In genomic region chr7:24361001-24361400, GRCm38 (mm10) we compare ENCODE assay signal across 19 mouse cellular contexts. TPM values are rescaled to one million over a fixed set of nuclear protein-coding genes. Genes with fewer than 3 reads are reported as not detected.
DNase-seq lines count a peak whose midpoint lies in the region; ATAC-seq and TF ChIP-seq lines count a peak whose summit lies in the region.
"Had no signal": no experiment of that assay in that cellular context is flagged by ENCODE, and none has a peak within 500 bp of the region (broad histone marks: within the 10 kb centered on the region; RNA-seq: fewer than 3 reads in every experiment).

No protein-coding gene starts in this region.

- H3K9me3 ChIP-seq in liver, postnatal 0 days (ENCODE audit: low read length), result no peaks in the 10 kb centered on the region
- H3K9me3 ChIP-seq in liver, embryonic 12.5 days (replicated peaks), result peaks cover 3% of the 10 kb centered on the region; the same call in 1 of the 2 replicates
- no peaks in the 10 kb centered on the region for H3K9me3 ChIP-seq in ES-Bruce4 (replicated peaks; ENCODE audit: control insufficient read depth, insufficient read depth, low read length, poor library complexity, severe bottlenecking)
- no peaks in the 10 kb centered on the region for H3K9me3 ChIP-seq in neural tube, embryonic 15.5 days (replicated peaks)

- H3K4me2 ChIP-seq in liver, postnatal 0 days (ENCODE audit: low read depth, low read length), result no peak overlapping the region
- no peak overlapping the region for H3K4me2 ChIP-seq in liver, embryonic 12.5 days
- no peak overlapping the region for H3K4me2 ChIP-seq in neural tube, embryonic 15.5 days

- no peaks in the 10 kb centered on the region for H3K27me3 ChIP-seq in liver, postnatal 0 days (ENCODE audit: insufficient read depth, low read length)
- peaks cover 21% of the 10 kb centered on the region for H3K27me3 ChIP-seq in liver, embryonic 12.5 days (replicated peaks)
- H3K27me3 ChIP-seq in ES-Bruce4 (ENCODE audit: control insufficient read depth, insufficient read depth, low read length, poor library complexity, severe bottlenecking), result no peaks in the 10 kb centered on the region
- H3K27me3 ChIP-seq in small intestine, adult 2 months (ENCODE audit: control insufficient read depth, insufficient read depth, low read length), result no peaks in the 10 kb centered on the region
- H3K27me3 ChIP-seq in neural tube, embryonic 15.5 days (replicated peaks), result no peaks in the 10 kb centered on the region; the same call in 1 of the 2 replicates

- no peak for TF ChIP-seq EP300 in liver, postnatal 0 days (IDR thresholded peaks at IDR 0.05; ENCODE audit: low read depth)
- no peak for TF ChIP-seq EP300 in ES-Bruce4 (IDR thresholded peaks at IDR 0.05; ENCODE audit: insufficient read depth, low read depth, low read length)

- no peak overlapping the region for H3K27ac ChIP-seq in liver, postnatal 0 days (ENCODE audit: low read depth)
- H3K27ac ChIP-seq in liver, embryonic 12.5 days, result no peak overlapping the region
- no peak overlapping the region for H3K27ac ChIP-seq in ES-Bruce4 (ENCODE audit: insufficient read depth, low read length)
- H3K27ac ChIP-seq in small intestine, adult 2 months (ENCODE audit: insufficient read depth, low read depth, low read length), result no peak overlapping the region
- H3K27ac ChIP-seq in neural tube, embryonic 15.5 days (replicated peaks), result no peak overlapping the region

- TF ChIP-seq CTCF in liver, postnatal 0 days (IDR thresholded peaks at IDR 0.05; ENCODE audit: low read depth), result peak; percentile 56
- TF ChIP-seq CTCF in ES-Bruce4 (IDR thresholded peaks at IDR 0.05; ENCODE audit: low read depth, low read length), result peak; percentile 34
- TF ChIP-seq CTCF in small intestine, adult 2 months (IDR thresholded peaks at IDR 0.05; ENCODE audit: extremely low read depth, insufficient read length, insufficient replicate concordance, low read depth, low read length), result peak; percentile 17; the same call in 1 of the 2 replicates

- WGBS in liver, postnatal 0 days (ENCODE audit: insufficient replicate concordance), result 64% methylated on average over 4 of the region's 4 CpGs
- 49% methylated on average over 4 of the region's 4 CpGs for WGBS in liver, embryonic 12.5 days (ENCODE audit: insufficient replicate concordance)
- whole genome bisulfite sequencing in small intestine, adult 2 months, result 63% methylated on average over 4 of the region's 4 CpGs
- WGBS in neural tube, embryonic 15.5 days, result 67% methylated on average over 4 of the region's 4 CpGs

- H3K9ac ChIP-seq in liver, postnatal 0 days (replicated peaks), result no peak overlapping the region
- no peak overlapping the region for H3K9ac ChIP-seq in liver, embryonic 12.5 days
- no peak overlapping the region for H3K9ac ChIP-seq in ES-Bruce4 (ENCODE audit: low read depth, poor library complexity, severe bottlenecking)
- H3K9ac ChIP-seq in neural tube, embryonic 15.5 days (replicated peaks), result no peak overlapping the region

- peaks cover 4% of the 10 kb centered on the region for H3K4me1 ChIP-seq in liver, postnatal 0 days (ENCODE audit: insufficient read depth)
- H3K4me1 ChIP-seq in liver, embryonic 12.5 days, result peaks cover 33% of the 10 kb centered on the region
- H3K4me1 ChIP-seq in ES-Bruce4 (ENCODE audit: control insufficient read depth, insufficient read depth, low read length), result no peaks in the 10 kb centered on the region
- peaks cover 14% of the 10 kb centered on the region for H3K4me1 ChIP-seq in small intestine, adult 2 months (ENCODE audit: control insufficient read depth, insufficient read depth, insufficient read length, low read length)
- H3K4me1 ChIP-seq in neural tube, embryonic 15.5 days, result no peaks in the 10 kb centered on the region

- no peak for ATAC-seq in liver, postnatal 0 days
- ATAC-seq in liver, embryonic 12.5 days, result no peak
- no peak for ATAC-seq in neural tube, embryonic 15.5 days (ENCODE audit: low FRiP score)
- ATAC-seq: midbrain, embryonic 16.5 days had no signal

- H3K4me3 ChIP-seq in liver, postnatal 0 days (ENCODE audit: low read depth, low read length), result no peak overlapping the region
- no peak overlapping the region for H3K4me3 ChIP-seq in liver, embryonic 12.5 days
- no peak overlapping the region for H3K4me3 ChIP-seq in ES-Bruce4 (ENCODE audit: low read depth, low read length)
- H3K4me3 ChIP-seq in small intestine, adult 2 months (ENCODE audit: low read depth, low read length), result no peak overlapping the region
- H3K4me3 ChIP-seq in neural tube, embryonic 15.5 days (replicated peaks), result no peak overlapping the region
- H3K4me3 ChIP-seq: erythroblast, embryonic 14.5 days had no signal

- no peaks in the 10 kb centered on the region for H3K36me3 ChIP-seq in liver, postnatal 0 days (replicated peaks; ENCODE audit: insufficient read depth, low read length)
- no peaks in the 10 kb centered on the region for H3K36me3 ChIP-seq in liver, embryonic 12.5 days
- no peaks in the 10 kb centered on the region for H3K36me3 ChIP-seq in ES-Bruce4 (ENCODE audit: control insufficient read depth, insufficient read depth, low read length, poor library complexity, severe bottlenecking)
- no peaks in the 10 kb centered on the region for H3K36me3 ChIP-seq in small intestine, adult 2 months (ENCODE audit: control insufficient read depth, insufficient read depth, low read length)
- H3K36me3 ChIP-seq in neural tube, embryonic 15.5 days, result no peaks in the 10 kb centered on the region

- peak; percentile 45 for DNase-seq in liver, postnatal 0 days
- peak; percentile 81 for DNase-seq in ZHBTc4 (ENCODE audit: low read depth, low spot score)
- DNase-seq in adrenal gland, postnatal 36 days, result no peak
- DNase-seq: adrenal gland, adult 8-10 months; heart, adult 11 months; kidney, adult 18-20 months; liver; lung, postnatal 4 days had no signal

- TF ChIP-seq POLR2A in ES-Bruce4 (IDR thresholded peaks at IDR 0.05; ENCODE audit: insufficient read depth, low read length), result no peak
- no peak for TF ChIP-seq POLR2A in small intestine, adult 2 months (IDR thresholded peaks at IDR 0.05; ENCODE audit: low read depth, low read length)

RNA-seq across cellular contexts. Expression of gene Kcnn4, which starts 9.1 kb away (rescaled TPM):
- polyA plus RNA-seq in liver, postnatal 0 days (2015; fragmentation: Nextera tagmentation; extraction: Ambion mirVana), result 41.0 and 41.9 TPM in 2 replicates
- polyA plus RNA-seq in liver, embryonic 12.5 days (2016; fragmentation: Nextera tagmentation; extraction: Ambion mirVana), result 159 and 161 TPM in 2 replicates
- polyA plus RNA-seq in ES-Bruce4 (2011; ENCODE audit: insufficient read depth, insufficient read length, low read depth, missing spikeins), result 1.4 and 1.8 TPM in 2 replicates
- polyA plus RNA-seq in small intestine, adult 2 months (2012; rRNA removed), result 61.9 and 95.5 TPM in 2 replicates
- polyA plus RNA-seq in neural tube, embryonic 15.5 days (2015; fragmentation: Nextera tagmentation; extraction: Ambion mirVana), result 3.0 and 11.2 TPM in 2 replicates
- total RNA-seq in adrenal gland, postnatal 36 days (2021), result 1 to 10 TPM in 1 of 2 experiments, under 1 TPM in 1; 0.79 to 1.3 TPM

RNA-seq across cellular contexts. Expression of gene Lypd5, which starts 12.0 kb away (rescaled TPM):
- polyA plus RNA-seq in liver, postnatal 0 days (2015; fragmentation: Nextera tagmentation; extraction: Ambion mirVana), result 0.06 TPM in 1 of 2 replicates, not detected in the other
- polyA plus RNA-seq in liver, embryonic 12.5 days (2016; fragmentation: Nextera tagmentation; extraction: Ambion mirVana), result not detected in 2 replicates
- polyA plus RNA-seq in ES-Bruce4 (2011; ENCODE audit: insufficient read depth, insufficient read length, low read depth, missing spikeins), result not detected in 2 replicates
- 0.06 TPM in 1 of 2 replicates, not detected in the other for polyA plus RNA-seq in small intestine, adult 2 months (2012; rRNA removed)
- polyA plus RNA-seq in neural tube, embryonic 15.5 days (2015; fragmentation: Nextera tagmentation; extraction: Ambion mirVana), result 0.06 TPM in 1 of 2 replicates, not detected in the other
- not detected for total RNA-seq in adrenal gland, postnatal 36 days (2021)
- total RNA-seq: adrenal gland, adult 8-10 months; heart, postnatal 25 days; layer of hippocampus, adult 18-20 months; neutrophil, adult 5-6 weeks had no signal
- polyA plus RNA-seq: cortical plate, adult 2 months; erythroblast, embryonic 14.5 days; midbrain, embryonic 16.5 days had no signal

RNA-seq across cellular contexts. Expression of gene Tescl, which starts 27.3 kb away (rescaled TPM):
- not detected in 2 replicates for polyA plus RNA-seq in liver, postnatal 0 days (2015; fragmentation: Nextera tagmentation; extraction: Ambion mirVana)
- not detected in 2 replicates for polyA plus RNA-seq in liver, embryonic 12.5 days (2016; fragmentation: Nextera tagmentation; extraction: Ambion mirVana)
- polyA plus RNA-seq in ES-Bruce4 (2011; ENCODE audit: insufficient read depth, insufficient read length, low read depth, missing spikeins), result not detected in 2 replicates
- polyA plus RNA-seq in small intestine, adult 2 months (2012; rRNA removed), result 0.15 TPM in 1 of 2 replicates, not detected in the other
- 0.24 and 0.29 TPM in 2 replicates for polyA plus RNA-seq in neural tube, embryonic 15.5 days (2015; fragmentation: Nextera tagmentation; extraction: Ambion mirVana)
- under 1 TPM; 0.36 to 0.56 TPM for total RNA-seq in adrenal gland, postnatal 36 days (2021)
- total RNA-seq: heart, postnatal 25 days; layer of hippocampus, adult 18-20 months; left cerebral cortex, postnatal 10 days; neutrophil, adult 5-6 weeks had no signal
- polyA plus RNA-seq: erythroblast, embryonic 14.5 days had no signal

RNA-seq across cellular contexts. Expression of gene Smg9, which starts 38.4 kb away (rescaled TPM):
- polyA plus RNA-seq in liver, postnatal 0 days (2015; fragmentation: Nextera tagmentation; extraction: Ambion mirVana), result 8.2 and 8.7 TPM in 2 replicates
- polyA plus RNA-seq in liver, embryonic 12.5 days (2016; fragmentation: Nextera tagmentation; extraction: Ambion mirVana), result 22.9 and 23.5 TPM in 2 replicates
- polyA plus RNA-seq in ES-Bruce4 (2011; ENCODE audit: insufficient read depth, insufficient read length, low read depth, missing spikeins), result 25.5 and 37.9 TPM in 2 replicates
- 29.9 and 54.2 TPM in 2 replicates for polyA plus RNA-seq in small intestine, adult 2 months (2012; rRNA removed)
- 34.4 and 38.3 TPM in 2 replicates for polyA plus RNA-seq in neural tube, embryonic 15.5 days (2015; fragmentation: Nextera tagmentation; extraction: Ambion mirVana)
- 10 to 100 TPM; 17.8 to 21.1 TPM for total RNA-seq in adrenal gland, postnatal 36 days (2021)

RNA-seq across cellular contexts. Expression of gene Zfp94, which starts 44.5 kb away (rescaled TPM):
- 1.8 and 2.2 TPM in 2 replicates for polyA plus RNA-seq in liver, postnatal 0 days (2015; fragmentation: Nextera tagmentation; extraction: Ambion mirVana)
- 3.0 and 3.6 TPM in 2 replicates for polyA plus RNA-seq in liver, embryonic 12.5 days (2016; fragmentation: Nextera tagmentation; extraction: Ambion mirVana)
- polyA plus RNA-seq in ES-Bruce4 (2011; ENCODE audit: insufficient read depth, insufficient read length, low read depth, missing spikeins), result 4.7 and 5.3 TPM in 2 replicates
- polyA plus RNA-seq in small intestine, adult 2 months (2012; rRNA removed), result 0.84 and 1.5 TPM in 2 replicates
- 20.0 and 20.2 TPM in 2 replicates for polyA plus RNA-seq in neural tube, embryonic 15.5 days (2015; fragmentation: Nextera tagmentation; extraction: Ambion mirVana)
- 1 to 10 TPM; 3.1 to 4.0 TPM for total RNA-seq in adrenal gland, postnatal 36 days (2021)

Comparison
In these comparisons a context has a peak if more than half of its experiments do, and no peak if none do; other contexts are left out.
1. DNase-seq: peak in liver, postnatal 0 days (single experiment) and ZHBTc4 (single experiment); none in adrenal gland, postnatal 36 days (0 of 2).
2. Peak in every context shown above with its lines, with median percentiles within 50 percentile points of each other: CTCF ChIP-seq.